Mouse (Mus musculus) right cerebral cortex, postnatal 36 days (tissue): Measurements from ENCODE around the gene Tmem186.

Experiments used
- DNase-seq, 2 experiments: peaks; one replicate each; pipeline ENCODE4 v3.0.0; 2022; ENCODE audit warnings: low spot score in 2 of 2, mixed read lengths in 1 of 2

Gene Tmem186

GRCm38 (mm10) chr16:8637217-8638051, at the start of gene Tmem186, which contains the start of gene Pmm2:
Tmem186 (minus strand) TSS chr16:8637712.
Pmm2 (plus strand) TSS chr16:8637674.
- peak; percentile 83 to 87 for DNase-seq

GRCm38 (mm10) chr16:8686871-8687535, 49.5 kb upstream of the Tmem186 start:
- no peak for DNase-seq

- peak; percentile 55 to 58 for DNase-seq
Measured at GRCm38 (mm10) chr16:8686121-8686870, 48.8 kb upstream of the Tmem186 start.

GRCm38 (mm10) chr16:8685087-8685486, 47.6 kb upstream of the Tmem186 start:
- DNase-seq = no peak

GRCm38 (mm10) chr16:8680470-8680869, 43.0 kb upstream of the Tmem186 start, which contains the start of gene Gm5767:
Gm5767 (plus strand) TSS chr16:8680770.
- no peak for DNase-seq

- no peak for DNase-seq
Measured at GRCm38 (mm10) chr16:8679780-8680179, 42.3 kb upstream of the Tmem186 start.

- DNase-seq = no peak
Measured at GRCm38 (mm10) chr16:8678676-8679075, 41.2 kb upstream of the Tmem186 start.

GRCm38 (mm10) chr16:8678035-8678434, 40.5 kb upstream of the Tmem186 start:
- DNase-seq = no peak

- DNase-seq = no peak
Measured at GRCm38 (mm10) chr16:8676800-8677199, 39.3 kb upstream of the Tmem186 start.

GRCm38 (mm10) chr16:8676228-8676627, 38.7 kb upstream of the Tmem186 start:
- DNase-seq = no peak

GRCm38 (mm10) chr16:8675559-8675958, 38.0 kb upstream of the Tmem186 start:
- no peak for DNase-seq

GRCm38 (mm10) chr16:8674165-8674564, 36.7 kb upstream of the Tmem186 start:
- no peak for DNase-seq

GRCm38 (mm10) chr16:8673343-8673742, 35.8 kb upstream of the Tmem186 start:
- DNase-seq = no peak

- DNase-seq = no peak
Measured at GRCm38 (mm10) chr16:8672811-8673210, 35.3 kb upstream of the Tmem186 start.

GRCm38 (mm10) chr16:8672350-8672687, 34.8 kb upstream of the Tmem186 start:
- no peak for DNase-seq

GRCm38 (mm10) chr16:8671551-8672349, 34.2 kb upstream of the Tmem186 start, which contains the start of gene Carhsp1:
Carhsp1 (minus strand) TSS chr16:8672155.
- DNase-seq = peak; percentile 60 to 76

GRCm38 (mm10) chr16:8670041-8671035, 32.8 kb upstream of the Tmem186 start:
- DNase-seq = no peak

- DNase-seq = no peak
Measured at GRCm38 (mm10) chr16:8669432-8669831, 31.9 kb upstream of the Tmem186 start.

- DNase-seq = no peak
Measured at GRCm38 (mm10) chr16:8668386-8668785, 30.9 kb upstream of the Tmem186 start.

GRCm38 (mm10) chr16:8667814-8668213, 30.3 kb upstream of the Tmem186 start:
- no peak for DNase-seq
